Mouse (Mus musculus) hindbrain, embryonic 11.5 days (tissue): ENCODE measurements around the gene Homer3. TPM values are rescaled to one million over a fixed set of nuclear protein-coding genes. Genes with fewer than 3 reads are reported as not detected.

Source experiments
- ATAC-seq: fragments of 200-750 bp; cut with Nextera tagmentation; 2 replicates; pipeline ENCODE4 v1.8.0; 2017; ENCODE audit warnings: mild to moderate bottlenecking, moderate TSS enrichment, moderate library complexity; ENCODE audit not compliant: low FRiP score
- DNase-seq: peaks from one replicate; pipeline ENCODE4 v3.0.0-alpha.2; 2015; ENCODE audit warnings: low spot score
- H3K27ac ChIP-seq: fragments of 300-500 bp; sonication (generic); 2 replicates; pipeline ENCODE4 v1.5.1; 2014; ENCODE audit warnings: mild to moderate bottlenecking, low read depth, low read length
- H3K27me3 ChIP-seq: fragments of 300-500 bp; sonication (generic); 2 replicates; pipeline ENCODE4 v1.6.1; 2014; ENCODE audit warnings: mild to moderate bottlenecking, low read length, moderate library complexity, mixed read lengths; ENCODE audit not compliant: control insufficient read depth, insufficient read depth
- H3K36me3 ChIP-seq: fragments of 300-500 bp; sonication (generic); 2 replicates; pipeline ENCODE4 v1.6.1; 2014; ENCODE audit warnings: mild to moderate bottlenecking, low read length, moderate library complexity, mixed read lengths; ENCODE audit not compliant: control insufficient read depth, insufficient read depth
- H3K4me1 ChIP-seq: fragments of 300-500 bp; sonication (generic); replicated peaks from 2 replicates; pipeline ENCODE4 v1.6.1; 2014; ENCODE audit warnings: low read length, mixed read lengths; ENCODE audit not compliant: control insufficient read depth, insufficient read depth
- H3K4me2 ChIP-seq: fragments of 300-500 bp; sonication (generic); replicated peaks from 2 replicates; pipeline ENCODE4 v1.6.1; 2014; ENCODE audit warnings: mild to moderate bottlenecking, low read depth, low read length
- H3K4me3 ChIP-seq: fragments of 300-500 bp; sonication (generic); 2 replicates; pipeline ENCODE4 v1.5.1; 2014; ENCODE audit warnings: low read depth, low read length
- H3K9ac ChIP-seq: fragments of 300-500 bp; sonication (generic); 2 replicates; pipeline ENCODE4 v1.6.1; 2014; ENCODE audit warnings: low read depth, low read length
- H3K9me3 ChIP-seq: fragments of 300-500 bp; sonication (generic); 2 replicates; pipeline ENCODE4 v1.6.1; 2016; ENCODE audit warnings: low read length; ENCODE audit not compliant: control insufficient read depth
- WGBS: fragments of 180-500 bp; shearing (Covaris S2); extraction: QIAGEN DNeasy Blood & Tissue Kit; methylation state at CpG from one replicate; pipeline ENCODE4 v1.1.7; 2014; 5-methylcytosine and 5-hydroxymethylcytosine counted together
- polyA plus RNA-seq: library from polyadenylated mRNA; unstranded; fragments of >200 nt; fragmentation: Nextera tagmentation; extraction: Ambion mirVana; gene quantifications from 2 replicates; pipeline ENCODE4 v1.2.1, GENCODE M21; 2014

Homer3 gene
- polyA plus RNA-seq, 1 experiment from 2014 or later: 50.4 TPM

GRCm38 (mm10) chr8:70332878-70333202 lies 50.2 kb downstream of the Homer3 start:
- H3K36me3 ChIP-seq: peaks cover 13% of the 10 kb centered on the region
- H3K9ac ChIP-seq: no peak overlapping the region
- H3K9me3 ChIP-seq: no peaks in the 10 kb centered on the region
- no peak overlapping the region for H3K4me2 ChIP-seq
- peaks cover 21% of the 10 kb centered on the region for H3K4me1 ChIP-seq
- DNase-seq: no peak
- H3K27me3 ChIP-seq: peaks cover 5% of the 10 kb centered on the region
- no peak for ATAC-seq
- WGBS: 92% methylated on average over 6 of the region's 6 CpGs
- no peak overlapping the region for H3K27ac ChIP-seq
- no peak overlapping the region for H3K4me3 ChIP-seq

- H3K27me3 ChIP-seq: no peaks in the 10 kb centered on the region
- DNase-seq (no peak), ATAC-seq (no peak)
- no peak overlapping the region for H3K4me2 ChIP-seq
- no peak overlapping the region for H3K4me3 ChIP-seq
- WGBS: 94% methylated on average over 7 of the region's 7 CpGs
- H3K9ac ChIP-seq: no peak overlapping the region
- no peaks in the 10 kb centered on the region for H3K4me1 ChIP-seq
- H3K27ac ChIP-seq: no peak overlapping the region
- H3K36me3 ChIP-seq: peaks cover 29% of the 10 kb centered on the region
- no peaks in the 10 kb centered on the region for H3K9me3 ChIP-seq
Measured at GRCm38 (mm10) chr8:70338931-70339330, 56.3 kb downstream of the Homer3 start.

- H3K4me2 ChIP-seq: no peak overlapping the region
- no peaks in the 10 kb centered on the region for H3K4me1 ChIP-seq
- DNase-seq (no peak), ATAC-seq (no peak)
- H3K9me3 ChIP-seq: no peaks in the 10 kb centered on the region
- H3K27ac ChIP-seq: no peak overlapping the region
- H3K9ac ChIP-seq: no peak overlapping the region
- no peaks in the 10 kb centered on the region for H3K27me3 ChIP-seq
- 91% methylated on average over 7 of the region's 7 CpGs for WGBS
- no peak overlapping the region for H3K4me3 ChIP-seq
- peaks cover 26% of the 10 kb centered on the region for H3K36me3 ChIP-seq
Measured at GRCm38 (mm10) chr8:70340659-70341058, 58.0 kb downstream of the Homer3 start.

GRCm38 (mm10) chr8:70342007-70342406 lies 59.4 kb downstream of the Homer3 start:
- Histone ChIP-seq H3K27ac (no peak overlapping the region), H3K27me3 (no peaks in the 10 kb centered on the region), H3K4me1 (no peaks in the 10 kb centered on the region), H3K4me3 (no peak overlapping the region), H3K9ac (no peak overlapping the region), H3K36me3 (peaks cover 22% of the 10 kb centered on the region), H3K4me2 (no peak overlapping the region), H3K9me3 (no peaks in the 10 kb centered on the region)
- ATAC-seq (no peak), DNase-seq (no peak)
- 93% methylated on average over 14 of the region's 14 CpGs for WGBS

GRCm38 (mm10) chr8:70343076-70343475 lies 60.4 kb downstream of the Homer3 start:
- H3K9me3 ChIP-seq: no peaks in the 10 kb centered on the region
- no peak for DNase-seq
- 78% methylated on average over 7 of the region's 7 CpGs for WGBS
- no peaks in the 10 kb centered on the region for H3K27me3 ChIP-seq
- H3K4me2 ChIP-seq: no peak overlapping the region
- H3K4me3 ChIP-seq: no peak overlapping the region
- no peak overlapping the region for H3K9ac ChIP-seq
- H3K36me3 ChIP-seq: peaks cover 20% of the 10 kb centered on the region
- H3K27ac ChIP-seq: no peak overlapping the region
- no peak for ATAC-seq
- no peaks in the 10 kb centered on the region for H3K4me1 ChIP-seq

GRCm38 (mm10) chr8:70343696-70344095 lies 61.1 kb downstream of the Homer3 start:
- Histone ChIP-seq H3K9ac (no peak overlapping the region), H3K4me3 (no peak overlapping the region), H3K4me1 (no peaks in the 10 kb centered on the region), H3K27me3 (no peaks in the 10 kb centered on the region), H3K27ac (no peak overlapping the region), H3K9me3 (no peaks in the 10 kb centered on the region), H3K36me3 (peaks cover 16% of the 10 kb centered on the region; the same call in 1 of the 2 replicates), H3K4me2 (no peak overlapping the region)
- no peak for ATAC-seq
- 65% methylated on average over 6 of the region's 6 CpGs for WGBS
- DNase-seq: peak; percentile 63

Other genes with a start within 250 kb of the Homer3 start
- 51.1 and 52.1 TPM in 2 replicates for gene Mau2, start 240.1 kb upstream of the Homer3 start, polyA plus RNA-seq
- 34.5 and 35.4 TPM in 2 replicates for gene Sugp1, start 240.0 kb upstream of the Homer3 start, polyA plus RNA-seq
- 0.86 and 1.4 TPM in 2 replicates for gene Tm6sf2, start 209.9 kb upstream of the Homer3 start, polyA plus RNA-seq
- gene Hapln4, start 199.4 kb upstream of the Homer3 start, polyA plus RNA-seq: 0.22 TPM in 1 of 2 replicates, not detected in the other
- gene Ncan, start 162.0 kb upstream of the Homer3 start, polyA plus RNA-seq: 71.3 and 74.5 TPM in 2 replicates
- gene Nr2c2ap, start 151.5 kb upstream of the Homer3 start, polyA plus RNA-seq: 16.7 and 19.2 TPM in 2 replicates
- 10.9 and 14.6 TPM in 2 replicates for gene Rfxank, start 143.7 kb upstream of the Homer3 start, polyA plus RNA-seq
- gene Borcs8, start 143.3 kb upstream of the Homer3 start, polyA plus RNA-seq: 48.4 and 49.0 TPM in 2 replicates
- gene Mef2b, start 143.1 kb upstream of the Homer3 start, polyA plus RNA-seq: 0.28 and 0.32 TPM in 2 replicates
- gene Tmem161a, start 110.5 kb upstream of the Homer3 start, polyA plus RNA-seq: 22.3 and 24.3 TPM in 2 replicates
- 1.5 and 2.0 TPM in 2 replicates for gene Slc25a42, start 70.5 kb upstream of the Homer3 start, polyA plus RNA-seq
- gene Sugp2, start 48.6 kb upstream of the Homer3 start, polyA plus RNA-seq: 46.5 and 46.8 TPM in 2 replicates
- gene Armc6, start 48.4 kb upstream of the Homer3 start, polyA plus RNA-seq: 34.0 and 37.5 TPM in 2 replicates
- gene Ddx49, start 19.7 kb downstream of the Homer3 start, polyA plus RNA-seq: 43.3 and 50.1 TPM in 2 replicates
- 268 and 278 TPM in 2 replicates for gene Cope, start 19.7 kb downstream of the Homer3 start, polyA plus RNA-seq
- gene Cers1, start 32.9 kb downstream of the Homer3 start, polyA plus RNA-seq: 5.7 and 6.2 TPM in 2 replicates
- 1.3 TPM in 2 replicates for gene Gdf1, start 47.0 kb downstream of the Homer3 start, polyA plus RNA-seq
- gene Upf1, start 70.5 kb downstream of the Homer3 start, polyA plus RNA-seq: 21.4 TPM in 2 replicates
- gene Comp, start 90.7 kb downstream of the Homer3 start, polyA plus RNA-seq: 0.08 and 0.11 TPM in 2 replicates
- 13.6 and 14.2 TPM in 2 replicates for gene Crtc1, start 156.8 kb downstream of the Homer3 start, polyA plus RNA-seq
- 11.1 and 12.8 TPM in 2 replicates for gene Klhl26, start 194.1 kb downstream of the Homer3 start, polyA plus RNA-seq
- gene Tmem59l, start 204.5 kb downstream of the Homer3 start, polyA plus RNA-seq: 15.6 and 19.6 TPM in 2 replicates
- gene Crlf1, start 210.3 kb downstream of the Homer3 start, polyA plus RNA-seq: 2.4 and 6.6 TPM in 2 replicates
- 129 and 136 TPM in 2 replicates for gene Rex1bd, start 223.9 kb downstream of the Homer3 start, polyA plus RNA-seq
- gene Uba52, start 228.0 kb downstream of the Homer3 start, polyA plus RNA-seq: 814 and 839 TPM in 2 replicates
- 226 and 243 TPM in 2 replicates for gene Fkbp8, start 244.9 kb downstream of the Homer3 start, polyA plus RNA-seq
- 48.3 and 52.6 TPM in 2 replicates for gene Kxd1, start 245.1 kb downstream of the Homer3 start, polyA plus RNA-seq